Mouse (Mus musculus): ENCODE data around the gene Fam3a. TPM values are rescaled to one million over a fixed set of nuclear protein-coding genes. Genes with fewer than 3 reads are reported as not detected.

Fam3a gene
- polyA plus RNA-seq, 1 experiment from 2014 or later = 47.1 TPM

- Histone ChIP-seq H3K9ac (replicated peaks; ENCODE audit: low read length) (peak overlapping the region; percentile 69), H3K4me1 (ENCODE audit: insufficient read depth, low read length) (0 out of 2 replicates have a peak, but pooled peaks cover 5% of the 10 kb centered on the region), H3K9me3 (ENCODE audit: low read length) (no peaks in the 10 kb centered on the region), H3K4me2 (replicated peaks; ENCODE audit: low read depth, low read length) (peak overlapping the region; percentile 51), H3K4me3 (ENCODE audit: low read length) (peak overlapping the region; percentile 59), H3K27me3 (ENCODE audit: insufficient read depth, low read length) (no peaks in the 10 kb centered on the region), H3K27ac (ENCODE audit: low read length) (peak overlapping the region; percentile 56; the same call in 1 of the 2 replicates), H3K36me3 (ENCODE audit: insufficient read depth, low read length) (no peaks in the 10 kb centered on the region)
- ATAC-seq (ENCODE audit: low FRiP score, low TSS enrichment) = peak; percentile 61
- 25% methylated on average over 13 of the region's 13 CpGs for WGBS
These were observed 40.2 kb downstream of the Fam3a start for GRCm38 (mm10) chrX:74352645-74353466.

Other genes starting within 250 kb of the Fam3a start
- not detected in 2 replicates for gene Tex28, start 225.4 kb downstream of the Fam3a start, polyA plus RNA-seq (2015; fragmentation: Nextera tagmentation; extraction: Ambion mirVana)
- 0.06 and 0.23 TPM in 2 replicates for gene Tktl1, start 216.0 kb downstream of the Fam3a start, polyA plus RNA-seq (2015; fragmentation: Nextera tagmentation; extraction: Ambion mirVana)
- 331 and 364 TPM in 2 replicates for gene Flna, start 143.5 kb downstream of the Fam3a start, polyA plus RNA-seq (2015; fragmentation: Nextera tagmentation; extraction: Ambion mirVana)
- 25.6 and 26.5 TPM in 2 replicates for gene Emd, start 138.6 kb downstream of the Fam3a start, polyA plus RNA-seq (2015; fragmentation: Nextera tagmentation; extraction: Ambion mirVana)
- 610 and 782 TPM in 2 replicates for gene Rpl10, start 122.5 kb downstream of the Fam3a start, polyA plus RNA-seq (2015; fragmentation: Nextera tagmentation; extraction: Ambion mirVana)
- 97.2 and 103 TPM in 2 replicates for gene Taz, start 111.4 kb downstream of the Fam3a start, polyA plus RNA-seq (2015; fragmentation: Nextera tagmentation; extraction: Ambion mirVana)
- gene Dnase1l1, start 110.9 kb downstream of the Fam3a start, polyA plus RNA-seq (2015; fragmentation: Nextera tagmentation; extraction: Ambion mirVana) = 13.4 and 15.5 TPM in 2 replicates
- 175 and 180 TPM in 2 replicates for gene Atp6ap1, start 96.2 kb downstream of the Fam3a start, polyA plus RNA-seq (2015; fragmentation: Nextera tagmentation; extraction: Ambion mirVana)
- gene Gdi1, start 88.3 kb downstream of the Fam3a start, polyA plus RNA-seq (2015; fragmentation: Nextera tagmentation; extraction: Ambion mirVana) = 219 and 243 TPM in 2 replicates
- 69.8 and 71.4 TPM in 2 replicates for gene Fam50a, start 80.2 kb downstream of the Fam3a start, polyA plus RNA-seq (2015; fragmentation: Nextera tagmentation; extraction: Ambion mirVana)
- gene Plxna3, start 64.2 kb downstream of the Fam3a start, polyA plus RNA-seq (2015; fragmentation: Nextera tagmentation; extraction: Ambion mirVana) = 12.6 and 15.6 TPM in 2 replicates
- 108 and 113 TPM in 2 replicates for gene Lage3, start 39.7 kb downstream of the Fam3a start, polyA plus RNA-seq (2015; fragmentation: Nextera tagmentation; extraction: Ambion mirVana)
- gene Ubl4a, start 20.1 kb downstream of the Fam3a start, polyA plus RNA-seq (2015; fragmentation: Nextera tagmentation; extraction: Ambion mirVana) = 77.5 and 83.4 TPM in 2 replicates
- gene Slc10a3, start 19.9 kb downstream of the Fam3a start, polyA plus RNA-seq (2015; fragmentation: Nextera tagmentation; extraction: Ambion mirVana) = 23.3 and 25.7 TPM in 2 replicates
- gene Ikbkg, start within 50 bp of the Fam3a start, polyA plus RNA-seq (2015; fragmentation: Nextera tagmentation; extraction: Ambion mirVana) = 22.7 and 23.2 TPM in 2 replicates
- gene G6pdx, start 35.9 kb upstream of the Fam3a start, polyA plus RNA-seq (2015; fragmentation: Nextera tagmentation; extraction: Ambion mirVana) = 53.6 and 54.4 TPM in 2 replicates
- not detected in 2 replicates for gene Gm6880, start 88.1 kb upstream of the Fam3a start, polyA plus RNA-seq (2015; fragmentation: Nextera tagmentation; extraction: Ambion mirVana)
- gene Olfr1326-ps1, start 181.6 kb upstream of the Fam3a start, polyA plus RNA-seq (2015; fragmentation: Nextera tagmentation; extraction: Ambion mirVana) = not detected in 2 replicates
- not detected in 2 replicates for gene Olfr1325, start 199.4 kb upstream of the Fam3a start, polyA plus RNA-seq (2015; fragmentation: Nextera tagmentation; extraction: Ambion mirVana)